Mouse (Mus musculus): ENCODE measurements around the gene Kifc5b.

- no peak for TF ChIP-seq CTCF (IDR thresholded peaks at IDR 0.05; ENCODE audit: low read depth, low read length)
- TF ChIP-seq POLR2A (IDR thresholded peaks at IDR 0.05; ENCODE audit: borderline replicate concordance, low read depth, low read length) = no peak
Observed at GRCm38 (mm10) chr17:26948316-26949050, 31.6 kb downstream of the Kifc5b start.
